Mouse (Mus musculus) CH12.LX (cell line): Measurements from ENCODE around the gene Gm20458. TPM values are rescaled to one million over a fixed set of nuclear protein-coding genes. Genes with fewer than 3 reads are reported as not detected.

Source experiments
- DNase-seq: peaks from one replicate; pipeline ENCODE4 v3.0.0-alpha.2; 2013; ENCODE audit errors: extremely low read depth
- H3K27ac ChIP-seq: 2 replicates; pipeline ENCODE4 v1.5.1; 2012; ENCODE audit warnings: low read depth, mild to moderate bottlenecking, control low read depth, moderate library complexity; ENCODE audit not compliant: insufficient read depth
- H3K27me3 ChIP-seq: replicated peaks from 2 replicates; pipeline ENCODE3; 2012; ENCODE audit warnings: inconsistent platforms
- H3K36me3 ChIP-seq, 2 experiments: replicated peaks in 1 of 2; 2 replicates each; pipeline versions ENCODE3 to v1.6.1; 2012; ENCODE audit warnings: inconsistent platforms in 1 of 2, low read length in 1 of 2, mild to moderate bottlenecking in 1 of 2, mixed read lengths in 1 of 2, moderate library complexity in 1 of 2; ENCODE audit not compliant: control insufficient read depth in 1 of 2, insufficient read depth in 1 of 2
- H3K4me1 ChIP-seq, 2 experiments: 2 replicates each; pipeline ENCODE4 v1.6.1; 2012; ENCODE audit warnings: inconsistent platforms in 1 of 2, moderate library complexity in 1 of 2; ENCODE audit not compliant: insufficient read depth in 2 of 2, control insufficient read depth in 1 of 2
- H3K4me2 ChIP-seq: 2 replicates; pipeline ENCODE4 v1.6.1; 2012; ENCODE audit warnings: low read depth, mild to moderate bottlenecking, control low read depth; ENCODE audit not compliant: poor library complexity, insufficient read depth, severe bottlenecking
- H3K4me3 ChIP-seq, 3 experiments: fragments of 150-350 bp in 1 of 3; sonication (generic) in 1 of 3; replicated peaks in 1 of 3; 2 replicates each; pipeline versions ENCODE3 to v1.5.1; 2011 to 2012; ENCODE audit warnings: low read depth in 2 of 3, low read length in 2 of 3, mild to moderate bottlenecking in 2 of 3, moderate library complexity in 2 of 3, control low read depth in 1 of 3, improper control_type of control experiment in 1 of 3, inconsistent platforms in 1 of 3, mixed read lengths in 1 of 3; ENCODE audit not compliant: poor library complexity in 1 of 3
- H3K79me2 ChIP-seq: replicated peaks from 2 replicates; pipeline ENCODE4 v1.6.1; 2012; ENCODE audit warnings: mild to moderate bottlenecking, moderate library complexity; ENCODE audit not compliant: control insufficient read depth, poor library complexity, insufficient read depth, severe bottlenecking; ENCODE audit errors: extremely low read depth
- H3K9ac ChIP-seq: 2 replicates; pipeline ENCODE4 v1.6.1; 2012; ENCODE audit warnings: low read depth, mild to moderate bottlenecking, control low read depth, moderate library complexity; ENCODE audit not compliant: insufficient read depth
- H3K9me3 ChIP-seq: replicated peaks from 2 replicates; pipeline ENCODE3; 2012; ENCODE audit warnings: low read length, inconsistent platforms, mixed read lengths
- BHLHE40 ChIP-seq: IDR thresholded peaks from 2 replicates; pipeline ENCODE4 v1.6.1; 2011; ENCODE audit warnings: mild to moderate bottlenecking, low read depth, low read length, improper control_type of control experiment
- CHD1 ChIP-seq: IDR thresholded peaks from 2 replicates; pipeline ENCODE4 v1.6.1; 2012; ENCODE audit warnings: low read depth, low read length, improper control_type of control experiment, inconsistent platforms
- CTCF ChIP-seq, 2 experiments: IDR thresholded peaks in 1 of 2; conservative IDR thresholded peaks in 1 of 2; 2 replicates each; pipeline ENCODE4 v1.5.1; 2011 to 2012; ENCODE audit warnings: low read depth in 2 of 2, low read length in 2 of 2, improper control_type of control experiment in 1 of 2, inconsistent platforms in 1 of 2, mild to moderate bottlenecking in 1 of 2, moderate library complexity in 1 of 2
- ELF1 ChIP-seq: IDR thresholded peaks from 2 replicates; pipeline ENCODE4 v1.6.1; 2014; ENCODE audit warnings: low read depth, mild to moderate bottlenecking, inconsistent platforms, low read length, improper control_type of control experiment
- EP300 ChIP-seq: IDR thresholded peaks from 2 replicates; pipeline ENCODE4 v1.6.1; 2011; ENCODE audit warnings: low read length, improper control_type of control experiment
- ETS1 ChIP-seq: conservative IDR thresholded peaks from 2 replicates; pipeline ENCODE4 v1.6.1; 2012; ENCODE audit warnings: low read depth, mild to moderate bottlenecking, inconsistent platforms, low read length, improper control_type of control experiment, moderate library complexity
- GABPA ChIP-seq: IDR thresholded peaks from 2 replicates; pipeline ENCODE4 v1.6.1; 2012; ENCODE audit warnings: low read depth, low read length, improper control_type of control experiment, inconsistent platforms; ENCODE audit not compliant: insufficient replicate concordance
- HCFC1 ChIP-seq: IDR thresholded peaks from 2 replicates; pipeline ENCODE4 v1.6.1; 2012; ENCODE audit warnings: low read depth, mild to moderate bottlenecking, inconsistent platforms, low read length, improper control_type of control experiment
- IRF4 ChIP-seq: IDR thresholded peaks from 2 replicates; pipeline ENCODE4 v1.6.1; 2014; ENCODE audit warnings: low read depth, mild to moderate bottlenecking, inconsistent platforms, low read length, improper control_type of control experiment
- JUND ChIP-seq: conservative IDR thresholded peaks from 2 replicates; pipeline ENCODE4 v1.6.1; 2011; ENCODE audit warnings: low read depth, low read length, improper control_type of control experiment
- MAFK ChIP-seq: IDR thresholded peaks from 2 replicates; pipeline ENCODE4 v1.6.1; 2011; ENCODE audit warnings: low read length, improper control_type of control experiment; ENCODE audit not compliant: insufficient replicate concordance
- MAX ChIP-seq: IDR thresholded peaks from 2 replicates; pipeline ENCODE4 v1.6.1; 2011; ENCODE audit warnings: low read length, improper control_type of control experiment
- MAZ ChIP-seq: IDR thresholded peaks from 2 replicates; pipeline ENCODE4 v1.6.1; 2012; ENCODE audit warnings: low read depth, mild to moderate bottlenecking, inconsistent platforms, low read length, improper control_type of control experiment, moderate library complexity
- MEF2A ChIP-seq: IDR thresholded peaks from 2 replicates; pipeline ENCODE4 v1.6.1; 2014; ENCODE audit warnings: low read depth, mild to moderate bottlenecking, inconsistent platforms, low read length, improper control_type of control experiment, borderline replicate concordance
- MXI1 ChIP-seq: IDR thresholded peaks from 2 replicates; pipeline ENCODE4 v1.6.1; 2011; ENCODE audit warnings: mild to moderate bottlenecking, low read depth, low read length, improper control_type of control experiment
- MYC ChIP-seq: IDR thresholded peaks from 2 replicates; pipeline ENCODE4 v1.6.1; 2011; ENCODE audit warnings: low read depth, mild to moderate bottlenecking, improper control_type of control experiment, low read length
- NRF1 ChIP-seq: IDR thresholded peaks from 2 replicates; pipeline ENCODE4 v1.6.1; 2014; ENCODE audit warnings: low read depth, mild to moderate bottlenecking, inconsistent platforms, low read length, improper control_type of control experiment, moderate library complexity
- RAD21 ChIP-seq: IDR thresholded peaks from 2 replicates; pipeline ENCODE4 v1.6.1; 2011; ENCODE audit warnings: low read depth, mild to moderate bottlenecking, low read length, improper control_type of control experiment, moderate library complexity
- SMC3 ChIP-seq: IDR thresholded peaks from 2 replicates; pipeline ENCODE4 v1.6.1; 2011; ENCODE audit warnings: low read depth, low read length, improper control_type of control experiment
- TBP ChIP-seq: conservative IDR thresholded peaks from 2 replicates; pipeline ENCODE4 v1.6.1; 2011; ENCODE audit warnings: low read depth, low read length, improper control_type of control experiment
- TCF12 ChIP-seq: IDR thresholded peaks from 2 replicates; pipeline ENCODE4 v1.6.1; 2014; ENCODE audit warnings: low read depth, mild to moderate bottlenecking, inconsistent platforms, low read length, improper control_type of control experiment
- USF1 ChIP-seq: IDR thresholded peaks from 2 replicates; pipeline ENCODE4 v1.6.1; 2014; ENCODE audit warnings: low read depth, mild to moderate bottlenecking, inconsistent platforms, low read length, improper control_type of control experiment
- USF2 ChIP-seq: conservative IDR thresholded peaks from 2 replicates; pipeline ENCODE4 v1.6.1; 2011; ENCODE audit warnings: low read depth, low read length, improper control_type of control experiment
- ZKSCAN1 ChIP-seq: IDR thresholded peaks from 2 replicates; pipeline ENCODE4 v1.6.1; 2012; ENCODE audit warnings: low read depth, inconsistent platforms, low read length, improper control_type of control experiment, borderline replicate concordance
- ZMIZ1 ChIP-seq: IDR thresholded peaks from 2 replicates; pipeline ENCODE4 v1.6.1; 2012; ENCODE audit warnings: low read depth, mild to moderate bottlenecking, inconsistent platforms, low read length, improper control_type of control experiment
- ZNF384 ChIP-seq: IDR thresholded peaks from 2 replicates; pipeline ENCODE4 v1.6.1; 2012; ENCODE audit warnings: low read depth, low read length, improper control_type of control experiment, inconsistent platforms
- dilution Hi-C: fragments of 300-500 bp; cut with MboI; formaldehyde crosslinking; loops from 2 replicates; pipeline ENCODE4 v1.14.3; 2020; ENCODE audit warnings: low sequenced_read_pairs; ENCODE audit not compliant: extremely low pct_unique_long_range_greater_than_20kb, extremely low pct_ligation_motif_present
- in situ Hi-C: fragments of 300-500 bp; cut with MboI; formaldehyde crosslinking; loops from 3 replicates; pipeline ENCODE4 v1.14.3; 2019; ENCODE audit warnings: low sequenced_read_pairs, low pct_ligation_motif_present, low pct_unique_long_range_greater_than_20kb, mixed read lengths
- polyA plus RNA-seq: library from polyadenylated mRNA; unstranded; fragments of >175 nt; gene quantifications from 2 replicates; pipeline ENCODE4 v1.2.1, GENCODE M21; 2012; ENCODE audit warnings: low read depth; ENCODE audit not compliant: insufficient read length
- total RNA-seq, 2 experiments: library from RNA; depleted of rRNA; stranded (reverse); fragments of 300-350 nt in 1 of 2; fragments of >200 nt in 1 of 2; gene quantifications; 2 replicates each; pipeline ENCODE4 v1.2.3; 2012 to 2014

Gene Gm20458
- total and polyA plus RNA-seq, 3 experiments, result 0.31 to 1.1 (median 0.74) TPM

GRCm38 (mm10) chr2:164446086-164446469 lies 14.7 kb upstream of the Gm20458 start:
- peaks cover 12% of the 10 kb centered on the region for H3K9me3 ChIP-seq
- H3K27ac ChIP-seq, result no peak overlapping the region
- in situ Hi-C loops, result no loop called here
- H3K9ac ChIP-seq, result no peak overlapping the region
- TF ChIP-seq HCFC1 (no peak), MAFK (no peak), USF1 (no peak), ZKSCAN1 (no peak), ETS1 (no peak), MAZ (no peak), EP300 (no peak), IRF4 (no peak), SMC3 (no peak), MAX (no peak), MEF2A (no peak), TBP (no peak), USF2 (no peak), RAD21 (no peak)
- H3K4me2 ChIP-seq, result no peak overlapping the region
- H3K36me3 ChIP-seq, result no peaks in the 10 kb centered on the region
- H3K79me2 ChIP-seq, result peaks cover 8% of the 10 kb centered on the region
- H3K4me3 ChIP-seq, result no peak overlapping the region
- no peak for DNase-seq
- peaks cover 41% of the 10 kb centered on the region for H3K27me3 ChIP-seq
- H3K4me1 ChIP-seq, result peaks cover 9 to 25% of the 10 kb centered on the region in 2 experiments; a peak in 3 of 4 replicates
- dilution Hi-C loops, result no loop called here

DNA sequence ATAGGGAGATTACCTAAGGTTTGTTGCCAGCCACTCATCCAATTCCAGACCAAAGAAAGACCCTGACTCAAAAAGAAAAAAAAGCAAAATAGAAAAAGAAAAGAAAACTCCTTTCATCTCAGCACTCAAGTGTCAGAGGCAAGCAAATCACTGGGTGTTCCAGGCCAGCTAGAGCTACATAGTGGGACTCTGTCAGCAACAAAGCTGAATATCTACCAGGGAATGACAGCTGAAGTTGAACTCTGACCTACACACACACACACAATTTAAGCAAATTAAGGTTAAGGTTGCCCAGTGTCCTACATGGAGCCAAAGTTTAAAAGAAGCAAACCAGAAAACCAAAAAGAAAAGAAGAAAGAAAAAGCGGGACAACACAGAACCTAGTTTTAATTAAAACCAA lies 12.6 kb upstream of the Gm20458 start:
- no peak for TF ChIP-seq MXI1
- peaks cover 12% of the 10 kb centered on the region for H3K9me3 ChIP-seq
- H3K36me3 ChIP-seq, result no peaks in the 10 kb centered on the region
- H3K4me3 ChIP-seq, result no peak overlapping the region
- dilution Hi-C loops (no loop called here), in situ Hi-C loops (no loop called here)
- no peak overlapping the region for H3K27ac ChIP-seq
- DNase-seq, result no peak
- no peak overlapping the region for H3K4me2 ChIP-seq
- no peak overlapping the region for H3K9ac ChIP-seq
- peaks cover 9 to 15% of the 10 kb centered on the region in 2 experiments; a peak in 3 of 4 replicates for H3K4me1 ChIP-seq
- no peaks in the 10 kb centered on the region for H3K79me2 ChIP-seq
- H3K27me3 ChIP-seq, result peaks cover 59% of the 10 kb centered on the region

- in situ Hi-C loops (no loop called here), dilution Hi-C loops (no loop called here)
- H3K79me2 ChIP-seq, result no peaks in the 10 kb centered on the region
- H3K27ac ChIP-seq, result no peak overlapping the region
- H3K4me1 ChIP-seq, result peaks cover 3 to 7% of the 10 kb centered on the region in 2 experiments; a peak in 3 of 4 replicates
- no peak overlapping the region for H3K4me2 ChIP-seq
- H3K4me3 ChIP-seq, result no peak overlapping the region
- TF ChIP-seq MAX (no peak), USF2 (no peak), NRF1 (no peak), JUND (no peak), CHD1 (no peak), GABPA (no peak), ETS1 (no peak), ZNF384 (no peak), MYC (no peak), HCFC1 (no peak), ZMIZ1 (no peak), CTCF (conservative IDR thresholded peaks at IDR 0.05 in 1 of 2, IDR thresholded peaks at IDR 0.05 in 1 of 2; ENCODE audit: low read depth in 2 of 2, low read length in 2 of 2) (no peak), ELF1 (no peak), MEF2A (no peak), EP300 (no peak), BHLHE40 (no peak), TCF12 (no peak)
- peaks cover 12% of the 10 kb centered on the region for H3K9me3 ChIP-seq
- H3K27me3 ChIP-seq, result peaks cover 58% of the 10 kb centered on the region
- H3K9ac ChIP-seq, result no peak overlapping the region
- no peaks in the 10 kb centered on the region for H3K36me3 ChIP-seq
- no peak for DNase-seq
Measured at GRCm38 (mm10) chr2:164448921-164449320, 11.8 kb upstream of the Gm20458 start.
